ENCODE assay signal across 8 mouse cellular contexts in genomic region chr15:98608058-98608783, GRCm38 (mm10). TPM values are rescaled to one million over a fixed set of nuclear protein-coding genes. Genes with fewer than 3 reads are reported as not detected.
A peak's percentile ranks its signal among the peaks of the same experiment; 100 is the strongest.
DNase-seq lines count a peak whose midpoint lies in the region; ATAC-seq lines count a peak whose summit lies in the region.

No protein-coding gene starts in this region.

- peaks cover 19% of the 10 kb centered on the region for H3K36me3 ChIP-seq in megakaryocyte, embryonic 14.5 days (replicated peaks; ENCODE audit: low read length)
- peaks cover 11% of the 10 kb centered on the region for H3K36me3 ChIP-seq in intestine, embryonic 15.5 days
- peaks cover 16% of the 10 kb centered on the region for H3K36me3 ChIP-seq in midbrain, embryonic 13.5 days

- peaks cover 74% of the 10 kb centered on the region for H3K4me1 ChIP-seq in megakaryocyte, embryonic 14.5 days
- H3K4me1 ChIP-seq in intestine, embryonic 15.5 days (replicated peaks): peaks cover 39% of the 10 kb centered on the region
- H3K4me1 ChIP-seq in midbrain, embryonic 13.5 days (replicated peaks): peaks cover 38% of the 10 kb centered on the region

- H3K4me3 ChIP-seq in megakaryocyte, embryonic 14.5 days (replicated peaks): peak overlapping the region; percentile 96
- peak overlapping the region; percentile 79 for H3K4me3 ChIP-seq in intestine, embryonic 15.5 days (replicated peaks)
- H3K4me3 ChIP-seq in midbrain, embryonic 13.5 days (replicated peaks): peak overlapping the region; percentile 74

- peak overlapping the region; percentile 91 for H3K9ac ChIP-seq in intestine, embryonic 15.5 days
- peak overlapping the region; percentile 86 for H3K9ac ChIP-seq in midbrain, embryonic 13.5 days (replicated peaks)

- no peaks in the 10 kb centered on the region for H3K9me3 ChIP-seq in megakaryocyte, embryonic 14.5 days
- H3K9me3 ChIP-seq in intestine, embryonic 15.5 days: no peaks in the 10 kb centered on the region
- H3K9me3 ChIP-seq in midbrain, embryonic 13.5 days: no peaks in the 10 kb centered on the region

- peak overlapping the region; percentile 95 for H3K27ac ChIP-seq in intestine, embryonic 15.5 days
- H3K27ac ChIP-seq in midbrain, embryonic 13.5 days: peak overlapping the region; percentile 85; the same call in 1 of the 2 replicates

- peaks cover 55% of the 10 kb centered on the region for H3K27me3 ChIP-seq in megakaryocyte, embryonic 14.5 days (replicated peaks)
- H3K27me3 ChIP-seq in intestine, embryonic 15.5 days (replicated peaks): no peaks in the 10 kb centered on the region
- H3K27me3 ChIP-seq in midbrain, embryonic 13.5 days: no peaks in the 10 kb centered on the region

- H3K4me2 ChIP-seq in intestine, embryonic 15.5 days (replicated peaks): peak overlapping the region; percentile 90
- peak overlapping the region; percentile 87 for H3K4me2 ChIP-seq in midbrain, embryonic 13.5 days (replicated peaks)

- 12% methylated on average over 10 of the region's 10 CpGs for WGBS in intestine, embryonic 15.5 days
- WGBS in midbrain, embryonic 13.5 days: 10% methylated on average over 10 of the region's 10 CpGs

- DNase-seq in thymus, postnatal 25 days: no peak
- no peak for DNase-seq in left cerebral cortex, adult 8-10 months (ENCODE audit: low spot score in 2 of 2)
- DNase-seq in right cerebral cortex, adult 2 months (ENCODE audit: low spot score in 2 of 2): no peak

- ATAC-seq in megakaryocyte, adult 5-6 weeks (ENCODE audit: poor library complexity, severe bottlenecking): no peak
- ATAC-seq in erythroblast, adult 5-6 weeks (replicated peaks; ENCODE audit: low FRiP score, poor library complexity, severe bottlenecking): 0 out of 2 replicates have a peak, but pooled peaks have one; percentile 9
- ATAC-seq in intestine, embryonic 15.5 days: no peak
- ATAC-seq in midbrain, embryonic 13.5 days: no peak

RNA-seq across cellular contexts. Expression of gene Adcy6, which starts 1.7 kb away (rescaled TPM):
- 2.1 and 9.3 TPM in 2 replicates for polyA plus RNA-seq in megakaryocyte, embryonic 14.5 days (2012; ENCODE audit: insufficient read depth, low replicate concordance)
- total RNA-seq in megakaryocyte, adult 5-6 weeks (2015): 0.31 and 0.71 TPM in 2 replicates
- 0.99 and 1.1 TPM in 2 replicates for total RNA-seq in megakaryocyte, adult 5-6 weeks (2017)
- total RNA-seq in erythroblast, adult 5-6 weeks (2015; ENCODE audit: low replicate concordance): 4.8 and 26.8 TPM in 2 replicates
- 33.2 and 42.9 TPM in 2 replicates for total RNA-seq in erythroblast, adult 5-6 weeks (2017; ENCODE audit: low replicate concordance)
- polyA plus RNA-seq in intestine, embryonic 15.5 days (2015; fragmentation: Nextera tagmentation; extraction: Ambion mirVana): 21.4 and 23.0 TPM in 2 replicates
- 10.6 and 13.0 TPM in 2 replicates for polyA plus RNA-seq in midbrain, embryonic 13.5 days (2015; fragmentation: Nextera tagmentation; extraction: Ambion mirVana)
- total RNA-seq in left cerebral cortex, adult 8-10 months (2022): 10 to 100 TPM; 39.7 to 46.1 (median 41.2) TPM

RNA-seq across cellular contexts. Expression of gene Cacnb3, which starts 22.4 kb away (rescaled TPM):
- 0.46 TPM in 1 of 2 replicates, not detected in the other for polyA plus RNA-seq in megakaryocyte, embryonic 14.5 days (2012; ENCODE audit: insufficient read depth, low replicate concordance)
- total RNA-seq in megakaryocyte, adult 5-6 weeks (2015): 0.04 TPM in 1 of 2 replicates, not detected in the other
- 0.11 TPM in 1 of 2 replicates, not detected in the other for total RNA-seq in megakaryocyte, adult 5-6 weeks (2017)
- total RNA-seq in erythroblast, adult 5-6 weeks (2015; ENCODE audit: low replicate concordance): not detected in 2 replicates
- not detected in 2 replicates for total RNA-seq in erythroblast, adult 5-6 weeks (2017; ENCODE audit: low replicate concordance)
- 24.9 and 26.7 TPM in 2 replicates for polyA plus RNA-seq in intestine, embryonic 15.5 days (2015; fragmentation: Nextera tagmentation; extraction: Ambion mirVana)
- 139 and 157 TPM in 2 replicates for polyA plus RNA-seq in midbrain, embryonic 13.5 days (2015; fragmentation: Nextera tagmentation; extraction: Ambion mirVana)
- total RNA-seq in left cerebral cortex, adult 8-10 months (2022): 100 to 1,000 TPM; 212 to 229 (median 221) TPM

RNA-seq across cellular contexts. Expression of gene 4930415O20Rik, which starts 37.4 kb away (rescaled TPM):
- polyA plus RNA-seq in megakaryocyte, embryonic 14.5 days (2012; ENCODE audit: insufficient read depth, low replicate concordance): not detected in 2 replicates
- total RNA-seq in megakaryocyte, adult 5-6 weeks (2015): 0.46 TPM in 1 of 2 replicates, not detected in the other
- total RNA-seq in megakaryocyte, adult 5-6 weeks (2017): not detected in 2 replicates
- not detected in 2 replicates for total RNA-seq in erythroblast, adult 5-6 weeks (2015; ENCODE audit: low replicate concordance)
- total RNA-seq in erythroblast, adult 5-6 weeks (2017; ENCODE audit: low replicate concordance): not detected in 2 replicates
- polyA plus RNA-seq in intestine, embryonic 15.5 days (2015; fragmentation: Nextera tagmentation; extraction: Ambion mirVana): 0.77 TPM in 1 of 2 replicates, not detected in the other
- 0.67 TPM in 1 of 2 replicates, not detected in the other for polyA plus RNA-seq in midbrain, embryonic 13.5 days (2015; fragmentation: Nextera tagmentation; extraction: Ambion mirVana)
- total RNA-seq in left cerebral cortex, adult 8-10 months (2022): not detected

RNA-seq across cellular contexts. Expression of gene Ccnt1, which starts 37.5 kb away (rescaled TPM):
- polyA plus RNA-seq in megakaryocyte, embryonic 14.5 days (2012; ENCODE audit: insufficient read depth, low replicate concordance): 1.4 and 5.1 TPM in 2 replicates
- 33.0 and 38.7 TPM in 2 replicates for total RNA-seq in megakaryocyte, adult 5-6 weeks (2015)
- total RNA-seq in megakaryocyte, adult 5-6 weeks (2017): 41.3 and 43.5 TPM in 2 replicates
- total RNA-seq in erythroblast, adult 5-6 weeks (2015; ENCODE audit: low replicate concordance): 23.8 and 41.1 TPM in 2 replicates
- total RNA-seq in erythroblast, adult 5-6 weeks (2017; ENCODE audit: low replicate concordance): 37.2 and 38.3 TPM in 2 replicates
- polyA plus RNA-seq in intestine, embryonic 15.5 days (2015; fragmentation: Nextera tagmentation; extraction: Ambion mirVana): 42.4 and 44.9 TPM in 2 replicates
- 72.7 and 75.1 TPM in 2 replicates for polyA plus RNA-seq in midbrain, embryonic 13.5 days (2015; fragmentation: Nextera tagmentation; extraction: Ambion mirVana)
- total RNA-seq in left cerebral cortex, adult 8-10 months (2022): 10 to 100 TPM; 35.1 to 44.7 (median 40.9) TPM

RNA-seq across cellular contexts. Expression of gene Ddx23, which starts 54.5 kb away (rescaled TPM):
- polyA plus RNA-seq in megakaryocyte, embryonic 14.5 days (2012; ENCODE audit: insufficient read depth, low replicate concordance): 49.7 and 71.3 TPM in 2 replicates
- total RNA-seq in megakaryocyte, adult 5-6 weeks (2015): 20.2 and 23.4 TPM in 2 replicates
- 84.3 and 106 TPM in 2 replicates for total RNA-seq in megakaryocyte, adult 5-6 weeks (2017)
- total RNA-seq in erythroblast, adult 5-6 weeks (2015; ENCODE audit: low replicate concordance): 9.4 and 10.4 TPM in 2 replicates
- total RNA-seq in erythroblast, adult 5-6 weeks (2017; ENCODE audit: low replicate concordance): 32.3 and 40.2 TPM in 2 replicates
- polyA plus RNA-seq in intestine, embryonic 15.5 days (2015; fragmentation: Nextera tagmentation; extraction: Ambion mirVana): 23.3 and 23.7 TPM in 2 replicates
- polyA plus RNA-seq in midbrain, embryonic 13.5 days (2015; fragmentation: Nextera tagmentation; extraction: Ambion mirVana): 28.6 and 29.5 TPM in 2 replicates
- total RNA-seq in left cerebral cortex, adult 8-10 months (2022): 10 to 100 TPM; 77.3 to 95.7 (median 87.1) TPM

Comparison
In these comparisons a context has a peak if more than half of its experiments do, and no peak if none do; other contexts are left out.
1. RNA of gene Cacnb3, which starts 22.4 kb away (total RNA-seq): 212 to 229 TPM in left cerebral cortex, adult 8-10 months; 0.04 to 0.11 TPM in megakaryocyte, adult 5-6 weeks and not detected in erythroblast, adult 5-6 weeks; every median in the first group is over 100 times any median in the second.
2. Peak in every context shown above with its lines, with median percentiles within 50 percentile points of each other: H3K4me3 ChIP-seq.